14 mouse cellular contexts compared by ENCODE assay signal in the genomic region with DNA sequence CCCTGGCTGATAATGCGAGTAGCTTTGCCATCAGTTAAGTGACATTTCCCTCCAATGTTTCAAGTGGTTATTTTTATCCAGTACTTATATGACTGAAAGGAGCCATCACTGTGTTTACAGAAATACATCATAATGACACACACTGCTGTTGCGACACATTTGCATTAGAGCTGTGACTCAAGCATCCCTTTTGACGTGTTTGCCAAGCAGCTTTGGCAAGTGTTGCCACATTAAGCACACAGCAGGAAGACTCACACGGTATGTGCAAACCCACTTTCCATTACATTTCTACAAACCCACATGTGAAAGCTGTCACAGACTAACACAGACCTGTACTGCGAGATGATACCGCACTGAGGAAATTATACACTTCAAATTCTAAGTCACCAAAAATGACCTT. TPM values are rescaled to one million over a fixed set of nuclear protein-coding genes. Genes with fewer than 3 reads are reported as not detected.
DNase-seq lines count a peak whose midpoint lies in the region; ATAC-seq and TF ChIP-seq lines count a peak whose summit lies in the region.
"Had no signal": no experiment of that assay in that cellular context is flagged by ENCODE, and none has a peak within 500 bp of the region (broad histone marks: within the 10 kb centered on the region; RNA-seq: fewer than 3 reads in every experiment).

No protein-coding gene starts in this region.

- H3K4me3 ChIP-seq in forebrain, embryonic 15.5 days: no peak overlapping the region
- no peak overlapping the region for H3K4me3 ChIP-seq in forebrain, embryonic 12.5 days (replicated peaks)
- no peak overlapping the region for H3K4me3 ChIP-seq in C2C12 (ENCODE audit: insufficient read depth, poor library complexity, severe bottlenecking)
- no peak overlapping the region for H3K4me3 ChIP-seq in hindbrain, embryonic 11.5 days (ENCODE audit: low read depth, low read length)
- H3K4me3 ChIP-seq: heart, embryonic 15.5 days; layer of hippocampus, adult 2 months; limb, embryonic 15.5 days had no signal

- H3K9ac ChIP-seq in forebrain, embryonic 15.5 days (replicated peaks): no peak overlapping the region
- no peak overlapping the region for H3K9ac ChIP-seq in forebrain, embryonic 12.5 days
- H3K9ac ChIP-seq in hindbrain, embryonic 11.5 days (ENCODE audit: low read depth, low read length): no peak overlapping the region
- H3K9ac ChIP-seq: heart, embryonic 15.5 days; limb, embryonic 15.5 days had no signal

- DNase-seq in brain, embryonic 14.5 days (ENCODE audit: low read depth): peak; percentile 74
- DNase-seq in gastrocnemius, postnatal 25 days: no peak
- DNase-seq in hindbrain, embryonic 11.5 days (ENCODE audit: low spot score): no peak
- DNase-seq in left cerebral cortex, adult 11 months (ENCODE audit: low spot score): no peak

- no peaks in the 10 kb centered on the region for H3K4me1 ChIP-seq in forebrain, embryonic 15.5 days
- no peaks in the 10 kb centered on the region for H3K4me1 ChIP-seq in forebrain, embryonic 12.5 days
- H3K4me1 ChIP-seq in hindbrain, embryonic 11.5 days (replicated peaks; ENCODE audit: control insufficient read depth, insufficient read depth, low read length): no peaks in the 10 kb centered on the region
- H3K4me1 ChIP-seq: limb, embryonic 15.5 days had no signal

- H3K79me3 ChIP-seq in C2C12 (ENCODE audit: low read depth): no peaks in the 10 kb centered on the region

- H3K36me3 ChIP-seq in forebrain, embryonic 15.5 days: no peaks in the 10 kb centered on the region
- H3K36me3 ChIP-seq in forebrain, embryonic 12.5 days (replicated peaks): peaks cover 4% of the 10 kb centered on the region; the same call in 1 of the 2 replicates
- H3K36me3 ChIP-seq in C2C12 (ENCODE audit: control insufficient read depth, insufficient read depth): no peaks in the 10 kb centered on the region
- H3K36me3 ChIP-seq in hindbrain, embryonic 11.5 days (ENCODE audit: control insufficient read depth, insufficient read depth, low read length): no peaks in the 10 kb centered on the region

- H3ac ChIP-seq in C2C12 (ENCODE audit: control insufficient read depth, insufficient read length, low read depth): no peak overlapping the region

- H3K27me3 ChIP-seq in forebrain, embryonic 15.5 days: no peaks in the 10 kb centered on the region
- H3K27me3 ChIP-seq in forebrain, embryonic 12.5 days: no peaks in the 10 kb centered on the region
- no peaks in the 10 kb centered on the region for H3K27me3 ChIP-seq in C2C12 (ENCODE audit: control insufficient read depth, insufficient read depth, insufficient read length)
- no peaks in the 10 kb centered on the region for H3K27me3 ChIP-seq in hindbrain, embryonic 11.5 days (ENCODE audit: control insufficient read depth, insufficient read depth, low read length)
- H3K27me3 ChIP-seq: heart, embryonic 15.5 days had no signal

- H3K79me2 ChIP-seq in C2C12 (ENCODE audit: control insufficient read depth, insufficient read depth): no peaks in the 10 kb centered on the region

- TF ChIP-seq CTCF in C2C12 (IDR thresholded peaks at IDR 0.05; ENCODE audit: control insufficient read depth, insufficient read depth, insufficient read length): no peak
- TF ChIP-seq CTCF in brain, embryonic 14.5 days (IDR thresholded peaks at IDR 0.05; ENCODE audit: borderline replicate concordance, extremely low read depth, insufficient read depth, insufficient read length): no peak

- H3K9me3 ChIP-seq in forebrain, embryonic 15.5 days: no peaks in the 10 kb centered on the region
- H3K9me3 ChIP-seq in forebrain, embryonic 12.5 days: no peaks in the 10 kb centered on the region
- no peaks in the 10 kb centered on the region for H3K9me3 ChIP-seq in hindbrain, embryonic 11.5 days (ENCODE audit: control insufficient read depth, low read length)
- H3K9me3 ChIP-seq: heart, embryonic 15.5 days; limb, embryonic 15.5 days had no signal

- H3K4me2 ChIP-seq in forebrain, embryonic 15.5 days (replicated peaks): no peak overlapping the region
- no peak overlapping the region for H3K4me2 ChIP-seq in forebrain, embryonic 12.5 days
- no peak overlapping the region for H3K4me2 ChIP-seq in hindbrain, embryonic 11.5 days (replicated peaks; ENCODE audit: low read depth, low read length)
- H3K4me2 ChIP-seq: heart, embryonic 15.5 days; limb, embryonic 15.5 days had no signal

- no peak for TF ChIP-seq POLR2A in brain, embryonic 14.5 days (IDR thresholded peaks at IDR 0.05; ENCODE audit: borderline replicate concordance, extremely low read depth, insufficient read depth, insufficient read length, poor library complexity, severe bottlenecking)

- H3K27ac ChIP-seq in forebrain, embryonic 15.5 days (replicated peaks): no peak overlapping the region
- H3K27ac ChIP-seq in forebrain, embryonic 12.5 days: no peak overlapping the region
- no peak overlapping the region for H3K27ac ChIP-seq in hindbrain, embryonic 11.5 days (ENCODE audit: low read depth, low read length)
- H3K27ac ChIP-seq: layer of hippocampus, adult 2 months; limb, embryonic 15.5 days had no signal

- 57% methylated on average over 6 of the region's 6 CpGs for WGBS in forebrain, embryonic 15.5 days
- 90% methylated on average over 6 of the region's 6 CpGs for WGBS in forebrain, embryonic 12.5 days
- WGBS in hindbrain, embryonic 11.5 days: 92% methylated on average over 6 of the region's 6 CpGs

- peak; percentile 51 for ATAC-seq in forebrain, embryonic 15.5 days (replicated peaks)
- no peak for ATAC-seq in forebrain, embryonic 12.5 days (ENCODE audit: low FRiP score)
- ATAC-seq in megakaryocyte, adult 5-6 weeks (ENCODE audit: poor library complexity, severe bottlenecking): peak; percentile 87
- no peak for ATAC-seq in hindbrain, embryonic 11.5 days (ENCODE audit: low FRiP score)
- ATAC-seq: intestine, postnatal 0 days; midbrain, embryonic 16.5 days had no signal

TF ChIP-seq in C2C12, 6 proteins besides CTCF, POLR2A, EP300 and RAD21:
- TF ChIP-seq USF1 (IDR thresholded peaks at IDR 0.05; ENCODE audit: low read depth) (no peak), FOSL1 (IDR thresholded peaks at IDR 0.05; ENCODE audit: insufficient read depth, low read length, poor library complexity, severe bottlenecking) (no peak), MYOG (IDR thresholded peaks at IDR 0.05; ENCODE audit: control insufficient read depth, extremely low read depth, insufficient read length) (no peak), MYOD1 (IDR thresholded peaks at IDR 0.05; ENCODE audit: control insufficient read depth, insufficient read length, low read depth) (no peak), MAX (IDR thresholded peaks at IDR 0.05) (no peak), CEBPB (IDR thresholded peaks at IDR 0.05; ENCODE audit: low read depth) (peak; percentile 82)

RNA-seq across cellular contexts. Expression of a gene that starts 34.2 kb away (rescaled TPM):
- polyA plus RNA-seq in forebrain, embryonic 15.5 days (2015; fragmentation: Nextera tagmentation; extraction: Ambion mirVana): 7.4 and 7.8 TPM in 2 replicates
- polyA plus RNA-seq in forebrain, embryonic 12.5 days (2016; fragmentation: Nextera tagmentation; extraction: Ambion mirVana): 7.8 and 8.7 TPM in 2 replicates
- polyA plus RNA-seq in C2C12 (2012; fragmentation: generic; extraction: Trizol): 0.01 TPM
- polyA plus RNA-seq in brain, embryonic 14.5 days (2012; rRNA removed): 4.6 and 9.5 TPM in 2 replicates
- 1.1 and 1.8 TPM in 2 replicates for total RNA-seq in megakaryocyte, adult 5-6 weeks (2015)
- 1.7 and 1.8 TPM in 2 replicates for total RNA-seq in megakaryocyte, adult 5-6 weeks (2017)
- under 1 TPM; 0.28 to 0.32 TPM for total RNA-seq in gastrocnemius, postnatal 25 days (2021)
- polyA plus RNA-seq in hindbrain, embryonic 11.5 days (2014; fragmentation: Nextera tagmentation; extraction: Ambion mirVana): 11.0 and 13.5 TPM in 2 replicates
- total RNA-seq: MEL had no signal

Comparison
In these comparisons a context has a peak if more than half of its experiments do, and no peak if none do; other contexts are left out.
1. ATAC-seq: peak in forebrain, embryonic 15.5 days (single experiment) and megakaryocyte, adult 5-6 weeks (single experiment); none in forebrain, embryonic 12.5 days (single experiment) and hindbrain, embryonic 11.5 days (single experiment).